Mouse (Mus musculus): ENCODE data around the gene Psmd8. TPM values are rescaled to one million over a fixed set of nuclear protein-coding genes. Genes with fewer than 3 reads are reported as not detected.
"Not testable (repeated sequence)": the region's sequence is repeated elsewhere in the genome, so short reads cannot be mapped to it uniquely, and the experiment has no call there.

Psmd8 gene
- total RNA-seq, 2 experiments from 2014 or later: 154 to 187 TPM

- ATAC-seq (replicated peaks; ENCODE audit: low FRiP score, low TSS enrichment, poor library complexity, severe bottlenecking): no peak
These were observed 36.5 kb downstream of the Psmd8 start for GRCm38 (mm10) chr7:29144006-29144405.

DNA sequence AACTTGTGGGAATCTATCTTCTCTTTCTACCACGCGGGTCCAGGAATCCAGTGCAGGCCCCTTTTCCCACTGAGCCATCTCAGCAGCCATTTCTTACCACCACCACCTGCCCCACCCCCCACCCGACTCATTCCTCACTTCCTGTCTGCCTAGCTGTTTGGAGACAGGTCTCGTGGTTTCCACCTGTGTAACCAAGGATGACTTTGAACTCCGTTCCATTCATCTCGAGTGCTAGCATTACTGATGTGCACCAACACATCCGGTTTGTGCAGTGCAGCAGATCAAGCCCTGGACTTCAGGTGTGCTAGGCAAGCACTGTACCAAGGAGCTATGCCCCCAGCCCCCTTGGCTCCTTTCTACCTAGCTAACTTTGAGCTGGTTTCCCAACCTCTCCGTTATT is 39.1 kb downstream of the Psmd8 start:
- ATAC-seq (replicated peaks; ENCODE audit: low FRiP score, low TSS enrichment, poor library complexity, severe bottlenecking): no peak

GRCm38 (mm10) chr7:29139237-29139636 is 41.3 kb downstream of the Psmd8 start:
- not testable (repeated sequence) for ATAC-seq (replicated peaks; ENCODE audit: low FRiP score, low TSS enrichment, poor library complexity, severe bottlenecking)

DNA sequence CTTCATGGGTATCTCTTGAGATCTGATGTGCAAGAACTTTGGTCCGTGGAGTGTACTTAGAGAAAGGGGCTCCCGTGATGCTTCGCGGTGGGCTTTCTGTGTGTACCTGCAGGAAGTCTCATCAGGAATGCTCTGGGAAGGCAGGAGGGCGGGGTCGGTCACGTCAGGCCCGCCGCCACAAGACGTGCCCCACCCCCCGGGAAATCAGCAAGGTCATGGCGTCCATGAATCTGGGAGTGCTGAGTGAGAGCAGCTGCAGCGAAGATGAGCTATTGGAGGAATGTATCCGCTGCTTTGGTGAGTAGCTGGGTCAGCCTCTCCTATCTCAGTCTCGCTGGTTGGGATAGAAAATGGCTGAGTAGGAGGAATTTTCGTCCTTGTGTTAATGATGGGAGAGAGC is 43.1 kb downstream of the Psmd8 start:
- ATAC-seq (replicated peaks; ENCODE audit: low FRiP score, low TSS enrichment, poor library complexity, severe bottlenecking): no peak

DNA sequence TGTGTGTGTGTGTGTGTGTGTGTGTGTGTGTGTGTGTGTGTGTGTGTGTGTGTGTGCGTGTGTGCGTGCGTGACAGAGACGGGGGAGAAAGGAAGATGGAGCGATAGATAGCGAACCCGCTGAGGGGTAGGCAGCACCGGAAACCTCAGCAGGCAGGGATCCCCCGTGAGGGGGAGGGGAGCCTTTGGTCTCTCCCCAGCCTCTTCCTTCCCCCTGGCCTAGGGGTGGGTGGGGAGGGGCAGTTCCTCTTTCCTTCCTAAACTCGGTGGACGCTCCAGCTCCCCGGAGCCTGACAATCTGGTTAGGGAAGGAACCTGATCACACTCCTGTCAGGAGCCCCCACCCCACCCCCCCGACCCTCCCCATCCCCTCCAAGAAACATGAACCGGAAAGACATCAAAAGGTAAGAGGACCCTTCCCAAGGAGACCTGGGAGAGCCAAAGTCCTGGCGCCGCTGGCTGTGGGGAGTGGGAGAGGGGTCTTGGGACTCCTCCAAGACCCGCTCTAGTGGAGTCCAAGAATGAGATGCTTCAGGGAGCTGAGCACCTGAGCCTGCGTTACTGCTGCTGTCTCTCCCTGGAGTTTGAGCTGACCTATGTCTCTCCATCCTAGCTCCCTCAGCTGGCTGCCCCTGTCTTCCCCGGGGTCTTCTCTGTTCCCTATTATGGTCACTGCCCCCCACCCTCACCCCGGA is 45.7 kb downstream of the Psmd8 start, which contains the start of gene Rasgrp4:
TSS of gene Rasgrp4 (plus strand) at position 159 of the 694 bp plus-strand sequence.
- no peak for ATAC-seq (replicated peaks; ENCODE audit: low FRiP score, low TSS enrichment, poor library complexity, severe bottlenecking)

DNA sequence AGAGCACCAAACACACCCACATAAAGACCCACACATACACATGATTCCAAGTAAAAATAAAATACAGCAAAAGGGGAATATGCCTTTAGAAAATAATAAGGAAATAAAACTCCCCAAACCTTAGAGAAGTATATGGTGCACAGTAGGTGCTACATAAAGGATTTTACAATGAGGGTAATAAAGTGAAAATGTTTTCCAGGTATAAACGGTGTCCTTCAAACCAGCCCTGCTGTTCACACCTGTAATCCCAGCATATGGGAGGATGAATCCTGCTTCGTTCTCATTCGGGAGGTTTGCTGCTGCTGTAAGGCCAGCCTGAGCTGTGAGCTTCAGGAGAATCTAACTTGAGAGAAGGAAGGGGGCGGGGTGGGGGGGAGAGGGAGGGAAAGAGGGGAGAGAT is 46.3 kb downstream of the Psmd8 start:
- no peak for ATAC-seq (replicated peaks; ENCODE audit: low FRiP score, low TSS enrichment, poor library complexity, severe bottlenecking)

- ATAC-seq (replicated peaks; ENCODE audit: low FRiP score, low TSS enrichment, poor library complexity, severe bottlenecking): no peak
These were observed 51.8 kb downstream of the Psmd8 start for GRCm38 (mm10) chr7:29128725-29129124.

GRCm38 (mm10) chr7:29126173-29126915 is 54.2 kb downstream of the Psmd8 start:
- ATAC-seq (replicated peaks; ENCODE audit: low FRiP score, low TSS enrichment, poor library complexity, severe bottlenecking): peak; percentile 59

- peak; percentile 96 for ATAC-seq (replicated peaks; ENCODE audit: low FRiP score, low TSS enrichment, poor library complexity, severe bottlenecking)
These were observed 55.5 kb downstream of the Psmd8 start, which contains the start of gene Ryr1 for GRCm38 (mm10) chr7:29124970-29125369. Gene Ryr1, minus strand, starts transcription at chr7:29125179.

Other genes with a start within 250 kb of the Psmd8 start
- 93.1 and 106 TPM in 2 replicates for gene Actn4, start 218.4 kb downstream of the Psmd8 start, total RNA-seq (2014; fragmentation: Nextera tagmentation)
- 41.1 and 51.7 TPM in 2 replicates for gene Actn4, start 218.4 kb downstream of the Psmd8 start, total RNA-seq (2017)
- 499 and 586 TPM in 2 replicates for gene Eif3k, start 198.8 kb downstream of the Psmd8 start, total RNA-seq (2014; fragmentation: Nextera tagmentation)
- 360 and 454 TPM in 2 replicates for gene Eif3k, start 198.8 kb downstream of the Psmd8 start, total RNA-seq (2017)
- gene Map4k1, start 198.7 kb downstream of the Psmd8 start, total RNA-seq (2014; fragmentation: Nextera tagmentation): 64.1 and 76.8 TPM in 2 replicates
- 42.6 and 47.9 TPM in 2 replicates for gene Map4k1, start 198.7 kb downstream of the Psmd8 start, total RNA-seq (2017)
- 0.07 and 0.84 TPM in 2 replicates for gene Ryr1, start 55.5 kb downstream of the Psmd8 start, total RNA-seq (2014; fragmentation: Nextera tagmentation)
- 0.34 TPM in 1 of 2 replicates, not detected in the other for gene Ryr1, start 55.5 kb downstream of the Psmd8 start, total RNA-seq (2017)
- gene Rasgrp4, start 45.9 kb downstream of the Psmd8 start, total RNA-seq (2014; fragmentation: Nextera tagmentation): not detected in 2 replicates
- 0.66 TPM in 1 of 2 replicates, not detected in the other for gene Rasgrp4, start 45.9 kb downstream of the Psmd8 start, total RNA-seq (2017)
- gene Fam98c, start 24.5 kb downstream of the Psmd8 start, total RNA-seq (2014; fragmentation: Nextera tagmentation): 15.4 and 21.1 TPM in 2 replicates
- gene Fam98c, start 24.5 kb downstream of the Psmd8 start, total RNA-seq (2017): 4.8 and 20.4 TPM in 2 replicates
- gene Ggn, start 10.5 kb downstream of the Psmd8 start, total RNA-seq (2014; fragmentation: Nextera tagmentation): not detected in 2 replicates
- gene Ggn, start 10.5 kb downstream of the Psmd8 start, total RNA-seq (2017): 0.30 TPM in 1 of 2 replicates, not detected in the other
- 0.42 and 2.2 TPM in 2 replicates for gene Spred3, start 10.3 kb downstream of the Psmd8 start, total RNA-seq (2014; fragmentation: Nextera tagmentation)
- gene Spred3, start 10.3 kb downstream of the Psmd8 start, total RNA-seq (2017): 0.99 and 1.8 TPM in 2 replicates
- gene Catsperg1, start 33.3 kb upstream of the Psmd8 start, total RNA-seq (2014; fragmentation: Nextera tagmentation): 0.66 and 0.99 TPM in 2 replicates
- 0.27 TPM in 1 of 2 replicates, not detected in the other for gene Catsperg1, start 33.3 kb upstream of the Psmd8 start, total RNA-seq (2017)
- gene Kcnk6, start 51.8 kb upstream of the Psmd8 start, total RNA-seq (2014; fragmentation: Nextera tagmentation): 0.45 TPM in 1 of 2 replicates, not detected in the other
- 0.04 TPM in 1 of 2 replicates, not detected in the other for gene Kcnk6, start 51.8 kb upstream of the Psmd8 start, total RNA-seq (2017)
- 32.2 and 50.7 TPM in 2 replicates for gene Yif1b, start 57.6 kb upstream of the Psmd8 start, total RNA-seq (2014; fragmentation: Nextera tagmentation)
- gene Yif1b, start 57.6 kb upstream of the Psmd8 start, total RNA-seq (2017): 11.4 and 23.5 TPM in 2 replicates
- 0.74 and 0.98 TPM in 2 replicates for gene 2200002D01Rik, start 67.8 kb upstream of the Psmd8 start, total RNA-seq (2014; fragmentation: Nextera tagmentation)
- 5.6 TPM in 1 of 2 replicates, not detected in the other for gene 2200002D01Rik, start 67.8 kb upstream of the Psmd8 start, total RNA-seq (2017)
- gene Spint2, start 101.2 kb upstream of the Psmd8 start, total RNA-seq (2014; fragmentation: Nextera tagmentation): 34.9 and 39.2 TPM in 2 replicates
- gene Spint2, start 101.2 kb upstream of the Psmd8 start, total RNA-seq (2017): 28.1 and 35.4 TPM in 2 replicates
- gene Ppp1r14a, start 108.6 kb upstream of the Psmd8 start, total RNA-seq (2014; fragmentation: Nextera tagmentation): not detected in 2 replicates
- gene Ppp1r14a, start 108.6 kb upstream of the Psmd8 start, total RNA-seq (2017): not detected in 2 replicates
- gene Dpf1, start 123.2 kb upstream of the Psmd8 start, total RNA-seq (2014; fragmentation: Nextera tagmentation): 2.5 and 2.9 TPM in 2 replicates
- gene Dpf1, start 123.2 kb upstream of the Psmd8 start, total RNA-seq (2017): 0.19 and 14.6 TPM in 2 replicates

All from megakaryocyte-erythroid progenitor cell, adult 5-6 weeks (primary cell).